Mouse (Mus musculus): ENCODE results near the gene Atxn2.
"Not testable (repeated sequence)": the region's sequence is repeated elsewhere in the genome, so short reads cannot be mapped to it uniquely, and the experiment has no call there.

Atxn2 gene

GRCm38 (mm10) chr5:121711174-121711927, at the start of gene Atxn2:
Gene Atxn2, plus strand, starts transcription at chr5:121711337.
- peak; percentile 64 to 74 for DNase-seq (ENCODE audit: low spot score in 2 of 2)

- no peak for DNase-seq (ENCODE audit: low spot score in 2 of 2)
These were observed 49.6 kb upstream of the Atxn2 start for GRCm38 (mm10) chr5:121661494-121661893.

- no peak for DNase-seq (ENCODE audit: low spot score in 2 of 2)
These were observed 47.7 kb upstream of the Atxn2 start for GRCm38 (mm10) chr5:121663456-121663855.

DNA sequence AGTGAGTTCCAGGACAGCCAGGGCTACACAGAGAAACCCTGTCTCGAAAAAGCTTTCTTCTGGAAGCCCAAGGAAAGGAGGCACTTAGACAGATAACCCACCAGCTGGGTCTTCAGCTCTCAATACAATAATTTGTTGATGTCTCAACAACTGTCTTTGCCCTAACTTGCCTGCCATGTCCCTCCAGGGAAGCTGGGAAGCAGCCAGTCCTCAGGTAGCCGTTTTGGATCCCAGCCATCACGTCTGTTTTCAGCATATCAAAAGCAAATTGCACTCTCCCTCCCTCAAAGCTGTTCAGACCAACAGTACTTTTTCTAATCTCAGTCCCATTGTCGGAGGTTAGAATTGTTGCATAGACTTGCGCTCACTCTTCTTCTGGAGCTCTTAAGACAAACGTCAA, 47.1 kb upstream of the Atxn2 start:
- no peak for DNase-seq (ENCODE audit: low spot score in 2 of 2)

- no peak for DNase-seq (ENCODE audit: low spot score in 2 of 2)
These were observed 46.2 kb upstream of the Atxn2 start for GRCm38 (mm10) chr5:121664971-121665370.

GRCm38 (mm10) chr5:121667067-121667466, 44.1 kb upstream of the Atxn2 start:
- DNase-seq (ENCODE audit: low spot score in 2 of 2), result no peak

DNA sequence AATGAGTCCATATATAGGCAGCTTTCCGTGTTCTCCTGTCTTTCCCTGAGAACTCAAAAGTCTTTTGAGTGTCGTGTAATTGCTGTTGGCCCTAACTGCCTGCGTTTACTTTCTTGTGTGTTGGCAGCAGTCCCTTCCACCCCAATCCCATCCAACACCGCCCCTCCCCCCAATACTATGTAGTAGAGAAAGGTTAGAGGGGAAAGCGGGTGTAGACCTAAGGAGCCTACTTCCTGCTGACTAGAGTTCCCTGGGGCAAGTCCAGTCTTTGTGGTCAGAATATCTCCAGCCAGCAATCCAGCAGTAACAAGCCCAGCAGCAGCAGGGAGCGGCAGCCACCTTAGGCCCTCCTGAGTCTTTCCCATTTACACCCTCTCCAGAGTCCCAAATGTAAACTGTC, 42.7 kb upstream of the Atxn2 start:
- DNase-seq (ENCODE audit: low spot score in 2 of 2), result no peak

DNA sequence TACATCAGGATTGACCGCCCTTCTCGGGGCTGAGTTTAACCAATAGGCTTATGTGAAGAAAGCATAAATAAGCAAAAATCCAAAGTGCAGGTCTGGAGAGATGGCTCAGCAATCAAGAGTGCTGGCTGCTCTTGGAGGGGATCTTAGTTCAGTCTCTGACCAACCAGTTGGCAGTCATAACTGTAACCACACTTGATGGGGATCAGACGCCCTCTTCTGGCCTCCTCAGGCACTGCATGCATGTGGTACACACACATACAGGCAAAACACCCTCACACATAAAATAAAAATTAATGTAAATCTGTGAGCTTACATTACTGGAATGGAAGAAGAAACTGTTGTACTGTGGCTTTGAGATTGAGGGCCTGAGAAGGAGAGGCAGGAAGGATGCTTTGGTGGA, 40.7 kb upstream of the Atxn2 start:
- peak in 1 of 2 experiments; percentile 36 for DNase-seq (ENCODE audit: low spot score in 2 of 2)

GRCm38 (mm10) chr5:121682250-121682649, 28.9 kb upstream of the Atxn2 start:
- no peak for DNase-seq (ENCODE audit: low spot score in 2 of 2)

- DNase-seq (ENCODE audit: low spot score in 2 of 2), result no peak
These were observed 25.6 kb upstream of the Atxn2 start for GRCm38 (mm10) chr5:121685495-121685894.

DNA sequence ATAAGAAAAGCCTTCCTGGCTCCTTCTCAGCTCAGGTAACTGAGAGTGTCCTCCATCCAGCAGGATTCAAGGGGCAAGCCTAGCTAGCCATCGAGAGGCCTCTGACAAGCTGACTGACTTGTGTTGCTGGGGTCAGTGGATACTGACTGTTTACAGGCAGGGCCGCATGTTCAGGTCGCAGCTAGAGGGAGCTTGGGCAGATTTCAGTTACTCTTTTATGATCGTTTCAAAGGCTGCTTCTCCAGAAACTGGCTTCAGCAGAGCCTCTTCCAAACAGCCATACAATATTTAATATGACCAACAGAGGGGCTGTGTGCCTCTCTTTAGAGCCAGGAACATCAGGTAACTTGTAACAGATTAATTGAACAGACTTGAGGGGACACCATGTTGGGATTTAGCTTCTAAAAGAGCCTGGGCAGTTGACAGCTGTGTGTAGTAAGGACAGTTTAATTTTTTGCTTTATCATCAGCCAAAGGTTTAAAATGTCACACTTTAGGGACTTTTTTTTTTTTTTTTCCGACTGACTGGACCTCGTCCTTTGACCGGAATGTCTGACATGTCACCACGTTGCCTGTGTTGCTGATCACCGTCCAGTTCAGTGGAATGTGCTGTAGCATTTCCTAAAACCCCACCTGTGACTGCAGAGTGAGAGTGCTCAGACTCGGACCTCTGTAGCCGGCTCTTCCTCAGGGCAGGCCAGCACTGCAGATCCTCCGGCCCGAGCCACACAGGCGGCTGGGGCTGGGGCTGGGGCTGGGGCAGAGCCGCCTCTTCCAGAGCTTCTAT, 24.8 kb upstream of the Atxn2 start:
- DNase-seq (ENCODE audit: low spot score in 2 of 2), result no peak

GRCm38 (mm10) chr5:121690482-121691211, 20.5 kb upstream of the Atxn2 start:
- no peak for DNase-seq (ENCODE audit: low spot score in 2 of 2)

GRCm38 (mm10) chr5:121691436-121691835, 19.7 kb upstream of the Atxn2 start:
- not testable (repeated sequence) for DNase-seq (ENCODE audit: low spot score in 2 of 2)

DNA sequence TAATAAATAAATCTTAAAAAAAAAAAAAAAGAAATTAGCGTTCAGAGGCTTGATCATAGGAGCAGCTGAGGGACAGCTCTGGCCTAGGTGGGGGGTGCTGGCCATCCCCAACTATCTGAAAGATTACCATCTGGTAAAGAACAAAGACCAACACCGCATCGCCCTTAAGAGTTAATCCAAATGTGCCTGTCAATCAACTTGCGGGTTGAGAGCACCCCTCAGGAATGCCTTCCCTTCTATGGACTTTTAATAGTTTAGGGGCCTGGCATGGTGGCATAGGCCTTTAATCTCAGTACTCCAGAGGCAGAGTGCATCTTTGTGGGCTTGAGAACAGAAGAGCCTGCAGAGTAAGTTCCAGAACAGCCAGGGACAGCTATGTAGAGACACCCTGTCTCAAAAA, 18.2 kb upstream of the Atxn2 start:
- no peak for DNase-seq (ENCODE audit: low spot score in 2 of 2)

DNA sequence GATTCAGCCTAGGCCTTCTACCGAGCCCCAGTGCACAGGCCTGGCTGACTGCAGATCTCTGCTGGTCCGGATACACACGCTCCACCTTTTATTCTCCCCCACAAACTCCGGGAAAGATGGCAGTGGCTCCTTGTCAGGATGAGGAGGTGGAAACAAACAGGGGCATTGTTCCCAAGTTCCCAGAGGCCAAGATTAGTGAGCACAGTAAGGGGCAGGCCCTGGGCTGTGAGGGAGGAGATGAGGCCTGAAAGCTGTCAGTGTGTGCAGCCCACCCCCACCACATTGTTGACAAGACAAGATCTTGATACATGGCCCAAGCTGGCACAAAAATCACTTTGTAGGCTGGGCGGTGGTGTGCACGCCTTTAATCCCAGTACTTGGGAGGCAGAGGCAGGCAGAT, 14.4 kb upstream of the Atxn2 start:
- DNase-seq (ENCODE audit: low spot score in 2 of 2), result no peak

- DNase-seq (ENCODE audit: low spot score in 2 of 2), result no peak
These were observed 11.2 kb upstream of the Atxn2 start for GRCm38 (mm10) chr5:121699891-121700290.

GRCm38 (mm10) chr5:121700496-121700895, 10.6 kb upstream of the Atxn2 start:
- no peak for DNase-seq (ENCODE audit: low spot score in 2 of 2)

- DNase-seq (ENCODE audit: low spot score in 2 of 2), result peak; percentile 23 to 47
These were observed 9.9 kb upstream of the Atxn2 start for GRCm38 (mm10) chr5:121701111-121701769.

- DNase-seq (ENCODE audit: low spot score in 2 of 2), result no peak
These were observed 7.8 kb upstream of the Atxn2 start for GRCm38 (mm10) chr5:121703341-121703740.

DNA sequence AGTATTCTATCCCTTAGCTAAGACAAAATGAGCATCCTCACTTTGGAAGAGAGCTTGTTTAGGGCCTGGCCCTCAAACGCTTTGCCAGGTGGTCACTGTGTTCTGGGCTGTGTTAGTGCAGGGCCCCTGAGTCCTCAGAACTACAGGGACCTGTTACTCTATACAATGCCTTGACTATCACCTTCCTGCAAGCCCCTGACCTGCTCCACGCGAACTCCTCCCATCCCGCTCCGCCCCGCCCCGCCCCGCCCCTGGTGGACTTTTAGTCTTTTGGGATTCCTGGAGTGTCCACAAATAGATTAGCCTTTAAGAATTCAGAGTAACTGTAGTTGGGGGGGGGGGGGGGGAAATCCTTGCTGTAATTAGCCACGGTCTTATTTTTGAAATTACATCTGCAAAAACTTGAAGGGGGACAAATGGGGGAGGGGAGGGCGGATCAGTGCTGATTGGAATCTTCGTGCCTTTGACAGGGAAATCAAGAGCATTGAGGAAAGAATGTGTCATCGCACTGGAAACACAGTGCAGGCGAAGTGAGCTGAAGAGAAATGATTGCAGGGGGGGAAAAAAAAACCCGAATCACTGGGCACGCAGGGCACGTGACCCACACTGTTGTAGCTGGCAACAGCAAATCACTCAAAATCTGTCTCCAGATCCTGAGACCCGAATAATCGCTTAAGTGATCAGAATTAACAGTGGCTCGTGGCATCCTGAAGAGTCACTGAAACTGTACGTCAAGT, 6.5 kb upstream of the Atxn2 start:
- DNase-seq (ENCODE audit: low spot score in 2 of 2), result no peak

DNA sequence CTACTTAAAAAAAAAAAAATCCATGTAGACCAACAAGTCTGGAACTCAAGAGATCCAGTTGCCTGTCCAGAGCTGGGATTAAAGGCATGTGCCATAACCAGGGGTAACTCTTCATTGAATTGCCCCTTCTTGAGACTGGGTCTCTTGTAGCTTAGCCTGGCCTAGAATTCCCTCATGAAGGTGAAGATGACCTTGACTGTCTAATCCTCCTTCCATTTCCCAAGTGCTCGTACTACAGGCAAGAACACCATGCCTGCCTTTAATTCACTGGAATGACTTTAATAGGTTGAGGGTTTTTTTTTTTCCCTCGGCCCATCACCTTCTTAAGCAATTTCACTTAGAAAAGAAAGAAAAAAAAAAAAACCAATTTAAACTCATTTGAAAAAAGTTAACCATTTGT, 735 bp upstream of the Atxn2 start:
- DNase-seq (ENCODE audit: low spot score in 2 of 2), result no peak

Measured in spleen, postnatal 14 days (tissue).